ENCODE assay signal across 11 mouse cellular contexts in genomic region chr15:97780611-97781031, GRCm38 (mm10). TPM values are rescaled to one million over a fixed set of nuclear protein-coding genes. Genes with fewer than 3 reads are reported as not detected.
DNase-seq lines count a peak whose midpoint lies in the region; ATAC-seq and TF ChIP-seq lines count a peak whose summit lies in the region.
"Had no signal": no experiment of that assay in that cellular context is flagged by ENCODE, and none has a peak within 500 bp of the region (broad histone marks: within the 10 kb centered on the region; RNA-seq: fewer than 3 reads in every experiment).

No protein-coding gene starts in this region.

- H3K27ac ChIP-seq in layer of hippocampus, adult 2 months, result peak overlapping the region; percentile 80

- ATAC-seq in megakaryocyte-erythroid progenitor cell, adult 5-6 weeks (replicated peaks; ENCODE audit: low FRiP score, low TSS enrichment, poor library complexity, severe bottlenecking), result no peak

- H3K4me3 ChIP-seq in layer of hippocampus, adult 2 months, result no peak overlapping the region
- H3K4me3 ChIP-seq: megakaryocyte, embryonic 14.5 days had no signal

- DNase-seq in layer of hippocampus, adult 2 months (ENCODE audit: low spot score in 2 of 2), result no peak
- DNase-seq in layer of hippocampus, postnatal 14 days (ENCODE audit: low spot score in 2 of 2), result no peak
- peak; percentile 92 for DNase-seq in adipocyte (ENCODE audit: low spot score)
- DNase-seq in kidney, adult 8-10 months, result peak; percentile 85 to 91
- peak; percentile 35 for DNase-seq in lung, postnatal 10 days
- DNase-seq in embryo, embryonic 10.5 days (ENCODE audit: low spot score), result no peak
- no peak for DNase-seq in adrenal gland, postnatal 14 days
- DNase-seq: gastrocnemius, postnatal 36 days; retina, postnatal 1 day had no signal

- no peak for TF ChIP-seq CTCF in layer of hippocampus, adult 2 months (conservative IDR thresholded peaks at IDR 0.05)

RNA-seq across cellular contexts. Expression of gene Slc48a1, which starts 2.3 kb away (rescaled TPM):
- 100 to 1,000 TPM; 133 to 135 TPM for total RNA-seq in layer of hippocampus, adult 2 months (2021)
- 100 to 1,000 TPM; 131 to 147 TPM for total RNA-seq in layer of hippocampus, postnatal 14 days (2021)
- total RNA-seq in megakaryocyte-erythroid progenitor cell, adult 5-6 weeks (2014; fragmentation: Nextera tagmentation), result 91.5 and 112 TPM in 2 replicates
- total RNA-seq in megakaryocyte-erythroid progenitor cell, adult 5-6 weeks (2017), result 53.7 and 72.6 TPM in 2 replicates
- 68.8 and 76.9 TPM in 2 replicates for total RNA-seq in adrenal gland, postnatal 14 days (2021)

RNA-seq across cellular contexts. Expression of gene Rapgef3, which starts 12.8 kb away (rescaled TPM):
- 10 to 100 TPM; 45.5 to 46.8 TPM for total RNA-seq in layer of hippocampus, adult 2 months (2021)
- 10 to 100 TPM; 39.3 to 40.1 TPM for total RNA-seq in layer of hippocampus, postnatal 14 days (2021)
- 12.0 and 13.1 TPM in 2 replicates for total RNA-seq in megakaryocyte-erythroid progenitor cell, adult 5-6 weeks (2014; fragmentation: Nextera tagmentation)
- total RNA-seq in megakaryocyte-erythroid progenitor cell, adult 5-6 weeks (2017), result 6.8 and 8.2 TPM in 2 replicates
- 22.2 and 24.9 TPM in 2 replicates for total RNA-seq in adrenal gland, postnatal 14 days (2021)

RNA-seq across cellular contexts. Expression of gene Endou, which starts 49.5 kb away (rescaled TPM):
- total RNA-seq in layer of hippocampus, adult 2 months (2021), result under 1 TPM; 0.59 to 0.96 TPM
- 1 to 10 TPM in 1 of 2 experiments, under 1 TPM in 1; 0.81 to 1.7 TPM for total RNA-seq in layer of hippocampus, postnatal 14 days (2021)
- 0.87 TPM in 1 of 2 replicates, not detected in the other for total RNA-seq in megakaryocyte-erythroid progenitor cell, adult 5-6 weeks (2014; fragmentation: Nextera tagmentation)
- not detected in 2 replicates for total RNA-seq in megakaryocyte-erythroid progenitor cell, adult 5-6 weeks (2017)
- 0.90 and 1.1 TPM in 2 replicates for total RNA-seq in adrenal gland, postnatal 14 days (2021)

Comparison
In these comparisons a context has a peak if more than half of its experiments do, and no peak if none do; other contexts are left out.
1. DNase-seq: peak in adipocyte (single experiment), kidney, adult 8-10 months (2 of 2) and lung, postnatal 10 days (single experiment); none in layer of hippocampus, adult 2 months (0 of 2), layer of hippocampus, postnatal 14 days (0 of 2), embryo, embryonic 10.5 days (single experiment) and adrenal gland, postnatal 14 days (single experiment).